Mouse (Mus musculus) heart, adult 2 months (tissue): ENCODE measurements around the gene Chdh. TPM values are rescaled to one million over a fixed set of nuclear protein-coding genes. Genes with fewer than 3 reads are reported as not detected.

ENCODE experiments used
- DNase-seq, 2 experiments: peaks; one replicate each; pipeline ENCODE4 v3.0.0; 2021
- H3K27ac ChIP-seq: fragments of 200-600 bp; 2 replicates; pipeline ENCODE4 v1.8.1; 2022
- H3K27me3 ChIP-seq: fragments of 200-500 bp; 2 replicates; pipeline ENCODE4 v1.6.1; 2012; ENCODE audit warnings: mild to moderate bottlenecking, low read length, inconsistent platforms, mixed read lengths; ENCODE audit not compliant: control insufficient read depth, insufficient read depth
- H3K36me3 ChIP-seq: fragments of 200-500 bp; 2 replicates; pipeline ENCODE4 v1.6.1; 2012; ENCODE audit warnings: low read length, inconsistent platforms; ENCODE audit not compliant: control insufficient read depth, insufficient read depth
- H3K4me1 ChIP-seq: fragments of 200-500 bp; 2 replicates; pipeline ENCODE4 v1.6.1; 2011; ENCODE audit warnings: low read length; ENCODE audit not compliant: control insufficient read depth, insufficient read depth
- H3K4me3 ChIP-seq: fragments of 200-600 bp; 2 replicates; pipeline ENCODE4 v1.8.1; 2022
- H3K79me2 ChIP-seq: fragments of 200-500 bp; replicated peaks from 2 replicates; pipeline ENCODE4 v1.6.1; 2012; ENCODE audit warnings: mild to moderate bottlenecking, inconsistent platforms, low read length, moderate library complexity, mixed read lengths; ENCODE audit not compliant: control insufficient read depth, insufficient read depth
- H3K9ac ChIP-seq: fragments of 200-500 bp; 2 replicates; pipeline ENCODE4 v1.6.1; 2012; ENCODE audit warnings: low read depth, mild to moderate bottlenecking, control low read depth, inconsistent platforms, low read length, mixed read lengths
- CTCF ChIP-seq: fragments of 200-600 bp; IDR thresholded peaks from 2 replicates; pipeline ENCODE4 v1.8.1; 2022; ENCODE audit warnings: antibody characterized with exemption, mild to moderate bottlenecking, moderate library complexity
- EP300 ChIP-seq: fragments of 200-500 bp; IDR thresholded peaks from 2 replicates; pipeline ENCODE4 v1.6.1; 2011; ENCODE audit warnings: low read depth, low read length, control low read depth; ENCODE audit not compliant: insufficient read depth
- POLR2A ChIP-seq: fragments of 200-500 bp; IDR thresholded peaks from 2 replicates; pipeline ENCODE4 v1.6.1; 2011; ENCODE audit warnings: mild to moderate bottlenecking, low read depth, low read length, control low read depth; ENCODE audit not compliant: insufficient read depth
- WGBS: fragments of 180-500 bp; shearing (Covaris S2); methylation state at CpG from one replicate; pipeline ENCODE4 v1.1.7; 2018; 5-methylcytosine and 5-hydroxymethylcytosine counted together
- intact Hi-C: fragments of 180-260 bp; cut with DNase I; formaldehyde crosslinking; loops from one replicate; pipeline ENCODE4 v1.15.1; 2025
- polyA plus RNA-seq: library from polyadenylated mRNA; depleted of rRNA; stranded (reverse); fragments of >200 nt; gene quantifications from 2 replicates; pipeline ENCODE4 v1.2.3, GENCODE M21; 2012
- total RNA-seq, 2 experiments: library from RNA; stranded (reverse); gene quantifications; 2 replicates each; pipeline ENCODE4 v1.2.3; 2021

Gene Chdh
- total and polyA plus RNA-seq, 3 experiments, result 0.34 to 1.4 (median 0.52) TPM

DNA sequence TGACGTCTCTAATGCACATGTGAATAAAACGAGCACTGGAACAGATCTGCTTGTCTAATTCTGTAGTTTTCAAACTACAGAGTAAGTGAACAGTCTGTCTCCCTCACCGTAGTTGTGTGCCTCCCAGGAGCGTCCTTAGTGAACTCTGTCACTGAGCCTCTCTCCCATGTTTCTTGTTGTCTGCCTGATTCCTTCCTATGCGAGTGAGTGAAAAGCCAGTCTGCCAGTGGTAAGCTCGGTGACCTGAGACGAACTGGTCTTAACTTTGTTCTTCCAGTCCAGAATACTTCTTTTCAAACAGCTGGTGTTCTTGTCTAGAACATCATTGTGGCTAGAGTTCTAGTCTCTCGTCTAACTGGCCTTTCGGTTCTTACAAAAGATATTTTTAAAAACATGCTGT is 21.1 kb upstream of the Chdh start:
- H3K4me1 ChIP-seq, result no peaks in the 10 kb centered on the region
- WGBS, result 80% methylated on average over 9 of the region's 9 CpGs
- H3K27ac ChIP-seq, result no peak overlapping the region

GRCm38 (mm10) chr14:29988337-29988736 is 20.5 kb upstream of the Chdh start:
- TF ChIP-seq CTCF (no peak), EP300 (no peak), POLR2A (no peak)
- no peak overlapping the region for H3K4me3 ChIP-seq
- H3K9ac ChIP-seq, result no peak overlapping the region
- intact Hi-C loops, result loop anchor here (10.0 kb wide), 1 partner anchor 486 kb away; the partner anchor contains the start of gene Dcp1a
- DNase-seq, result no peak
- H3K4me1 ChIP-seq, result no peaks in the 10 kb centered on the region
- no peaks in the 10 kb centered on the region for H3K79me2 ChIP-seq
- no peak overlapping the region for H3K27ac ChIP-seq
- 91% methylated on average over 4 of the region's 4 CpGs for WGBS
- peaks cover 2% of the 10 kb centered on the region for H3K36me3 ChIP-seq
- H3K27me3 ChIP-seq, result no peaks in the 10 kb centered on the region

More for the DNA sequence above, 21.1 kb upstream of the Chdh start:
- Histone ChIP-seq H3K79me2 (no peaks in the 10 kb centered on the region), H3K27me3 (no peaks in the 10 kb centered on the region), H3K9ac (no peak overlapping the region), H3K4me3 (no peak overlapping the region), H3K36me3 (peaks cover 2% of the 10 kb centered on the region)
- intact Hi-C loops, result loop anchor here (10.0 kb wide), 1 partner anchor 487 kb away; the partner anchor contains the start of gene Dcp1a
- DNase-seq, result no peak
- TF ChIP-seq POLR2A (no peak), CTCF (no peak), EP300 (no peak)

DNA sequence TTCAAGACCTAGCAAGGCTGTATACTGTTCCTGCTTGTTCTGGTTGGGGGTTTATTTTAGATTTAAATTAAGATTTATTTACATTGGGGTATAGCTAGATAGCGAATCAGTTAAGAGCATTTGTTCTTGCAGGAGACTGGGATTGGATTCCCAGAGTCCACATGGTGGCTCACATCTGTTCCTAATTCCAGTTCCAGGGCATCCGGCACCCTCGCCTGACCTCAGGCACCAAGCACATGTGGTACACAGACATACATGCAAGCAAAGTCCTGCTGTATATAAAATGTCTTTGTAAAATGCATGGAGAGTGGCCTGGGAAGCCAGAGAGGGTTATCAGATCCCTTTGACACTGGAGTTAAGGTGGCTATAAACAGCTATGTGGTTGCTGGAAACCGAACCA is 13.8 kb upstream of the Chdh start:
- WGBS, result 93% methylated on average over 4 of the region's 4 CpGs
- Histone ChIP-seq H3K79me2 (no peaks in the 10 kb centered on the region), H3K9ac (no peak overlapping the region), H3K36me3 (no peaks in the 10 kb centered on the region), H3K27ac (no peak overlapping the region), H3K27me3 (no peaks in the 10 kb centered on the region), H3K4me3 (no peak overlapping the region), H3K4me1 (peaks cover 2% of the 10 kb centered on the region; the same call in 1 of the 2 replicates)
- TF ChIP-seq POLR2A (no peak), CTCF (no peak), EP300 (no peak)
- intact Hi-C loops, result no loop called here
- no peak for DNase-seq

DNA sequence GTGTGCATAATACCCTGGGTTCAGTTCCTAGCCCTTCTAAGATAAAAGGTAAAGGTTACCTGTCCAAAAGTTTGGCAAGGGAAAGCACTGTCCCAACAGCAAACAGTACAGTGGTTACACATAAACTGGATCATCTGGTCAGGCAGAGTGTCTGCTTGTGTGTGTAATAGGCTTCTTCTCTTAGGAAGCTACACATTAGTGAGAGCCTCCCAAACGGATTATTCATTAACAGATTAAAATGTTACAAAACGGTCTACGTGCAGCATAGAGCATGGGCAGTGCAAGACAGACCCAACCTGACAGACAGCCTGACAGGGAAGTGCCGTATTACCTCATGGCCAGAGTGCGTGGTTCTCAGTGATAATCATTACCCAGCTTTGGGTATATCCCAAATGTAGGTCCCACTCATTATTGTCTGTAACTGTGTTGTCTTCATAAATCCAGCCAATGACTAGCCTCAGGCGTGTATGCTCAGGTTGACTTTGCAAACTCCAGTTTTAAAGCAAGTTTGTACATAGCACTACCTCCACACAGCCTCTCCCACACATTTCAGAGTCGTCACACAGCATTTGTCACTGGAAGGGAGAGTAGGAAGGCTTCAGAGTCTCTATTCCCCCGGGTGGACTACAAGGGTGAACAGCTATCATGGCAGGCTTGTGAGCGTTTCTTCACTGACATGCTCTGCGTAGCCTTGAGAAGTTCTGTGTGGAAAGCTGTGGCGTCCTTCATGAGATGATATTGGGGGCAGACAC is 12.6 kb upstream of the Chdh start:
- Histone ChIP-seq H3K79me2 (no peaks in the 10 kb centered on the region), H3K36me3 (no peaks in the 10 kb centered on the region), H3K4me1 (peaks cover 2% of the 10 kb centered on the region; the same call in 1 of the 2 replicates), H3K27me3 (no peaks in the 10 kb centered on the region), H3K4me3 (no peak overlapping the region), H3K27ac (no peak overlapping the region), H3K9ac (no peak overlapping the region)
- intact Hi-C loops, result no loop called here
- DNase-seq, result no peak
- 90% methylated on average over 11 of the region's 11 CpGs for WGBS
- TF ChIP-seq CTCF (no peak), EP300 (no peak), POLR2A (no peak)

- DNase-seq, result no peak
- Histone ChIP-seq H3K27me3 (no peaks in the 10 kb centered on the region), H3K36me3 (no peaks in the 10 kb centered on the region), H3K9ac (no peak overlapping the region), H3K79me2 (no peaks in the 10 kb centered on the region), H3K27ac (no peak overlapping the region), H3K4me1 (peaks cover 2% of the 10 kb centered on the region; the same call in 1 of the 2 replicates), H3K4me3 (no peak overlapping the region)
- intact Hi-C loops, result no loop called here
- TF ChIP-seq EP300, result no peak
- TF ChIP-seq POLR2A, result no peak
- TF ChIP-seq CTCF, result no peak
Observed at GRCm38 (mm10) chr14:29997345-29997744, 11.5 kb upstream of the Chdh start.

DNA sequence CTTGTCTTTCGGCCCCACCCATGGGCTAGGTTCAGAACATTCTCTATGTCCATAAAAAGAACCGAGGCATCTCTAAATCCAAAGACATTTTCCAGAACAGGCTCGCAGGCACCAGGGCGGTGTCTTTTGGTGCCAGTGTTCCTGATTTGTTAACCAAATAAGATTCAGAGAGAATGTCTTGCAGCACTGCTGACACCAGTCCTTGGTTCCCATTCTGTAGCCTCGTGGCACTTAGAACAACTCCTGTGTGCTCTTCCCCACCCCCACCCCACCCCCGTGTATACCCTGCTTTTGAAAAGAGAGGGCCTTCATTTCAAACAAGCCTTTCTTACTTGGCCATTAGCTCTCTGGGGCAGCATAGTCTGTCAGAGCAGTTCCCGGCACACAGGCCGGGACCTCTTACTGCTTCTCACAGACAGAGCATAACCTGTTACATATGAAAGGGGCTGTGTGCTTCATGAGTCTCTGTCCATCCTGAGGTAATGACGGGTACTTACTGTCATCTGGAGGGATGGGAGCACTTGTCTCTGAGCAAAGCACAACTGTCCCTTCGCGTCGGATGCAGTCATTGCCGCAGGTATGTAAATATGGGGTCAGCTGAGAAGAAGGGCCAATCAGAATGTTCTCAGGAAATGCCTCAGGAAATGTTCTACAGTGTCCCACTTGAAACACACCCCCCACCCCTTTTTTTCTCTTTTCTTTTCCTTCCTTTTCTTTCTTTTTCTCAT is 9.9 kb upstream of the Chdh start:
- Histone ChIP-seq H3K4me1 (peaks cover 2% of the 10 kb centered on the region; the same call in 1 of the 2 replicates), H3K4me3 (no peak overlapping the region), H3K27me3 (no peaks in the 10 kb centered on the region), H3K36me3 (no peaks in the 10 kb centered on the region), H3K9ac (no peak overlapping the region), H3K79me2 (no peaks in the 10 kb centered on the region), H3K27ac (no peak overlapping the region)
- WGBS, result 75% methylated on average over 13 of the region's 13 CpGs
- intact Hi-C loops, result no loop called here
- no peak for TF ChIP-seq EP300
- no peak for TF ChIP-seq POLR2A
- TF ChIP-seq CTCF, result no peak
- DNase-seq, result no peak
